In the genomic region with DNA sequence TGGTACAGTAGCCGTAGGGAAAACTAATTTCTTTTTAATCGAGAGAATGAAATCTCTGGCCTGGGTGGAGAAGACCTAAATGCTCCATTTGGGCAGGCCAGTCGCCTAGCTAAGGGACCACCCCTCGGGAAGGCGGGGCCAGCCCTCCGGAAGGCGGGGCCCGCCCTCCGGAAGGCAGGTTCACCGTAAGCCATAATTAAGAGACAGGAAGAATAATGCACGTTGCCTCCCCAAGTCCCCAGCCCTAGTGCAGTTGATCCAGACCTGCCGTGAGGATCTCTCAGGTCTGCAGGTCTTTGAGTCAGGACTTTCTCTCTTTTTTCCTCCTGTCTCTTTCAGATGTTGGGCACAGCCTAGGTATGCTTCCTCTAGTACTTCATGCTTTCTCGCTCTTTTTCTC, we compare ENCODE assay signal across 8 mouse cellular contexts. TPM values are rescaled to one million over a fixed set of nuclear protein-coding genes. Genes with fewer than 3 reads are reported as not detected.
A peak's percentile ranks its signal among the peaks of the same experiment; 100 is the strongest.
DNase-seq lines count a peak whose midpoint lies in the region; ATAC-seq and TF ChIP-seq lines count a peak whose summit lies in the region.

No protein-coding gene starts in this region.

- no peak for TF ChIP-seq CTCF in lung, postnatal 0 days (IDR thresholded peaks at IDR 0.05)

- no peaks in the 10 kb centered on the region for H3K36me3 ChIP-seq in lung, postnatal 0 days (ENCODE audit: insufficient read depth, low read length)
- H3K36me3 ChIP-seq in splenic B cell, adult 2 months (ENCODE audit: control insufficient read depth, insufficient read depth, low read length, poor library complexity, severe bottlenecking), result no peaks in the 10 kb centered on the region

- no peaks in the 10 kb centered on the region for H3K4me1 ChIP-seq in lung, postnatal 0 days (ENCODE audit: insufficient read depth, low read depth, low read length)

- intact Hi-C loops in left cerebral cortex, postnatal 25 days (cut with DNase I), result no loop called here

- WGBS in lung, postnatal 0 days, result 32% methylated on average over 13 of the region's 13 CpGs

- no peak overlapping the region for H3K27ac ChIP-seq in lung, postnatal 0 days (ENCODE audit: low read length)

- TF ChIP-seq EP300 in lung, postnatal 0 days (IDR thresholded peaks at IDR 0.05), result no peak

- H3K4me3 ChIP-seq in lung, postnatal 0 days (ENCODE audit: low read depth, low read length), result no peak overlapping the region

- ATAC-seq in lung, postnatal 0 days, result no peak; the same call in 1 of the 2 replicates

- DNase-seq in embryo, embryonic 11 days, result peak; percentile 52
- DNase-seq in embryo, embryonic 9.5 days (ENCODE audit: extremely low spot score), result no peak
- DNase-seq in lung, postnatal 0 days (ENCODE audit: low spot score), result no peak
- DNase-seq in lung, postnatal 10 days, result no peak
- DNase-seq in kidney, postnatal 10 days, result peak; percentile 46
- DNase-seq in splenic B cell, adult 2 months (ENCODE audit: low read depth, low spot score), result peak; percentile 40
- DNase-seq in yolk sac, embryonic 10.5 days (ENCODE audit: low spot score), result no peak
- no peak for DNase-seq in left cerebral cortex, postnatal 25 days (ENCODE audit: low spot score in 2 of 2)

- no peak overlapping the region for H3K9ac ChIP-seq in lung, postnatal 0 days (replicated peaks; ENCODE audit: low read depth)

- H3K9me3 ChIP-seq in lung, postnatal 0 days (ENCODE audit: low read length), result no peaks in the 10 kb centered on the region

- H3K27me3 ChIP-seq in lung, postnatal 0 days (replicated peaks; ENCODE audit: insufficient read depth, low read length), result no peaks in the 10 kb centered on the region
- no peaks in the 10 kb centered on the region for H3K27me3 ChIP-seq in splenic B cell, adult 2 months (ENCODE audit: control insufficient read depth, insufficient read depth, low read length, poor library complexity, severe bottlenecking)

- 0 out of 2 replicates have a peak overlapping the region, but pooled peaks have one; percentile 23 for H3K4me2 ChIP-seq in lung, postnatal 0 days (replicated peaks; ENCODE audit: low read depth, low read length)

RNA-seq across cellular contexts. Expression of gene Bend3, which starts 11.0 kb away (rescaled TPM):
- 0.81 and 0.89 TPM in 2 replicates for polyA plus RNA-seq in lung, postnatal 0 days (2015; fragmentation: Nextera tagmentation; extraction: Ambion mirVana)
- 1 to 10 TPM; 4.3 to 5.9 TPM for total RNA-seq in left cerebral cortex, postnatal 25 days (2021)

RNA-seq across cellular contexts. Expression of gene Gm9803, which starts 56.2 kb away (rescaled TPM):
- 9.1 and 21.1 TPM in 2 replicates for polyA plus RNA-seq in lung, postnatal 0 days (2015; fragmentation: Nextera tagmentation; extraction: Ambion mirVana)
- 10 to 100 TPM in 1 of 2 experiments, not detected in 1; 11.6 TPM for total RNA-seq in left cerebral cortex, postnatal 25 days (2021)

Comparison
In these comparisons a context has a peak if more than half of its experiments do, and no peak if none do; other contexts are left out.
1. DNase-seq: peak in embryo, embryonic 11 days (single experiment), kidney, postnatal 10 days (single experiment) and splenic B cell, adult 2 months (single experiment); none in embryo, embryonic 9.5 days (single experiment), lung, postnatal 0 days (single experiment), lung, postnatal 10 days (single experiment), yolk sac, embryonic 10.5 days (single experiment) and left cerebral cortex, postnatal 25 days (0 of 2).